Mouse (Mus musculus): Measurements from ENCODE around the gene Pigb. TPM values are rescaled to one million over a fixed set of nuclear protein-coding genes. Genes with fewer than 3 reads are reported as not detected.
A peak's percentile ranks its signal among the peaks of the same experiment; 100 is the strongest.

The Pigb gene
- total RNA-seq, 2 experiments from 2014 or later: 15.4 to 16.2 TPM

DNA sequence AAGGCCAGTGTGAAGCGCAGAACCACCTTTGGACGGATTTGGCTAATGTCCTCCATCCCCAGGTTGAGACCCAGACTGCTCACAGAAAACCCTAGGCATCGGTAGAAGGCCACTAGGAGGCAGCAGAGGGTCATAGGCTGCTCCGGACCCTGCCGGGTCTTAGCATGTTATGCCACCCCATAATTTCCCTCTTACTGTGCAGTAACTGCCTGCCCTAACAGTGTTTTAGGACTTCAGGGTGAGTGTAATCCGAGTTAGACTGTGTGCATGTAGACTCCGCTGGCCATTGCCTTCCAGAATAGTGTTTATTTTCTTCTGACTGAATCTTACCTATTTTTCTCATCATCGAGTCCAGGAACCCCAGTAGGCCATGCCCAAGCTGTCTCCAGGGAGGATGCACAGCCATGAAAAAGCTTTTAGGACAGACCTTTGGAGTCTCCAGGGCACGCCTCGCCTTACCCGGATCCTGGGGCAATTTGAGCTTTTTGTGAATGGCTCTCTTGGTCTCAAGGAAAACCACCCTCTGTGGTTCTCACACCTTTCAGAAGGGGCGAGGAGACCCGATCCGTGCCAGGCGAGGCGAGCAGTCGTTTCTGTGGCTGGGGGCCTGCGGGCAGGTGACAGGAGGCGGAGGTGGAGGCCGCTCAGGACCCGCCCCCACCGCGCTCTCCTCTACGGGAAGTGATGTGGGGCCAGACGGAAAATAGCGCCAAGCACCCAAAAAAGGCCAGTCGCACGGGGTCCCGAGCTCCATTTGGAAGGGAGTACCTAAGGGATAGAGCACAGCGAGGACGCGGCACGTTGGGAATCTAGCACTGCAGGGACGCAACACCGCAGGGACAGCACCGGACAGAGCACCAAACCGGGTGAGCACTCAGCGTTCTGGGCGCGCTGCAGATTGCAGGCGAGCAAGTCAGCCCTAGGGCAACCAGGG, 4.2 kb upstream of the Pigb start, which contains the start of gene Rab27a:
Rab27a (plus strand) TSS at position 709 of the 934 bp plus-strand sequence.
- peak; percentile 93 for TF ChIP-seq CTCF (IDR thresholded peaks at IDR 0.05)
- intact Hi-C loops (cut with DNase I): loop anchor here (1.0 kb wide), 1 partner anchor 47 kb away; no protein-coding TSS in a partner anchor
- DNase-seq (ENCODE audit: extremely low spot score in 1 of 2, low spot score in 2 of 2): peak; percentile 76 to 79
- H3K4me3 ChIP-seq: peak within 1 kb of the TSS; percentile 60
- H3K27ac ChIP-seq: peak within 1 kb of the TSS; percentile 72

DNA sequence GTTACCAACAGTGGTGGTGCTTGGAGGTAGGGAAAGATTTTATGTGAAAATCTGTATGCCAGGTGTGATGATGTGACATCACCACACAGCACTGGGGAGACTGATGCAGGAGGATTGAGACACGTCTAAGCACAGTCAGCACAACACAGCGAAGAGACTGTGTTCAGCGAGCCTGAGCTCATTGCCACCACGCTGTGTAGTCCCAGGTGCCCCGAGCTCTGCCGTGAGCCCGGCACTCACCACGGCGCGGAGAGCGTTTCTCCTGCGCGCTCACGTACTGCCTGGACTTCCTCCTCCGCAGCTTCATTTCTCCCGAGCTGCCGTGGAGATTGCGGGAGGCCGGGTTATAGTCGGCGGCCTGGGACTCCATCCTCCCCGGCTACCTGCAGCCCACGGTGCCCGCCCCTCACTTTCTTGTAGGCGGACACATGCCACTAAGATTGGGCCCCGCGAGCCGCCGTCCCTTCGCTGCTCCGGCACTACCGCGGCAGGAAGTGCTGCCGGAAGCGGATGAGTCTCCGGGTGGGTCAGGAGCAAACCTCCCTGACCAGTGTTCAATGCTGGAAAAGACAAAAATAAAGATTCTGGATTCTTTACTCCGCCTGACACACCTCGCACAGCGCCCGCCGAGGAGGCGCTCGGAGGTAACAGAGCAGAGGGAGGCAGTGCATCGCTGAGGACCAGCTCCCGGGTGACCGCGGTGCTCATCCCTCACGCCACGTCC, 794 bp downstream of the Pigb start:
- TF ChIP-seq CTCF (IDR thresholded peaks at IDR 0.05): no peak
- peak; percentile 94 to 96 for DNase-seq (ENCODE audit: extremely low spot score in 1 of 2, low spot score in 2 of 2)
- Histone ChIP-seq H3K27ac (peak overlapping the region; percentile 96), H3K4me3 (peak overlapping the region; percentile 87)
- intact Hi-C loops (cut with DNase I): no loop called here

DNA sequence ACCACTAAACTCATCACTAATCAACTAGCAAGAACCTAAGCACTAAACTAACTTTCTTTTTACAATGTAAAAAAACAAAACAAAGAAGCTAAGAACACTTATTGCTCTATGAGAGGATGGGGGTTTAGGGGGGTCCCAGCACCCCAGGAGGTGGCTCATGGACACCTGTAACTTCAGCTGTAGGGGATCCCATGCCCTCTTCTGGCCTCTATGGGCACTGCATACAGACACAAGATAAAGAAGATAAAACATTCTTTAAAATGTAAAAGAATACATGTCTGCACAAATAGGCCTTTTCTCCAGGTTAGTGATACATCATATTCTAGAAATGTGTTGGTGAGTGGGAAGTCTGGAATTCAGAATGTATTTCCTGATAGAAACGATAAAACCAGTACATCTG, 6.8 kb downstream of the Pigb start:
- Histone ChIP-seq H3K4me3 (no peak overlapping the region), H3K27ac (no peak overlapping the region)
- intact Hi-C loops (cut with DNase I): no loop called here
- DNase-seq (ENCODE audit: extremely low spot score in 1 of 2, low spot score in 2 of 2): no peak
- peak; percentile 4; the same call in 1 of the 2 replicates for TF ChIP-seq CTCF (IDR thresholded peaks at IDR 0.05)

DNA sequence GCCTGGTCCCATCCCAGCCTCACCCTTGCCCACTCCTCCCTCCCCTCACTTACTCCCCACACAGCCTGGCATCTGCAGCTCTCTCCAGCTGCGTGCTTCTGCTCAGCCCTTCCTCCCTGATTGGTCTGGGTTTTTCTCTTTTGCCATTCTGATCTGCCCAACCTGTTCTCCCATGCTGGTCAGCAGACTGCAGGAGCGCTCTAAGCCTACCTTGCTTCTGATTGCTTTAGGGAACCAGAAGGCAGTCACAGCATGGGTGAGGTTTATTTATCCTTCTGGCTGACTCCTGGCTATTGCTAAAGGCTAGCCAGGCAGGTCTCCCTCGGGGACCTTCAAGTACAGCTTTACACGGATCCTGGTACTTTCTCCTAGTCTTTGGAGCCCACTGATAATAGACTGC, 8.8 kb downstream of the Pigb start:
- DNase-seq (ENCODE audit: extremely low spot score in 1 of 2, low spot score in 2 of 2): no peak
- Histone ChIP-seq H3K27ac (no peak overlapping the region), H3K4me3 (no peak overlapping the region)
- TF ChIP-seq CTCF (IDR thresholded peaks at IDR 0.05): no peak
- intact Hi-C loops (cut with DNase I): no loop called here

DNA sequence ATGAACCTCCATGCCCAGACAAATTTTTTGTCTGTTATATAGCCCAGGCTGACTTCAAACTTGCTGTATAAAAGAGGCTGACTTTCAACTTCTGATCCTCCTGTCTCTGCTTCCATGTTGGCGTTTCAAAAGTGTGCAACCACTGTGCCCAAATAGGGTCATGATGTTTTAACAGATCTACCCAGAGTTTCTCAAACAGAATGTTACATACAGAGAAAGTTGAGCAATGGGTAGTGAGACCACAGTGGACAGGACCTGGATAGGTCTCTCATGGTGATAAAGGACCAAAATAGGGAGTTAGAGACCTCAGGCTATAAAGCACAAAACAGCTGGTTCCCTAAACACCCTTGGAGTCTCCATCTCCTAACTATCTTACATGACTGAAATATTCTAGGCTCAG, 9.7 kb downstream of the Pigb start:
- DNase-seq (ENCODE audit: extremely low spot score in 1 of 2, low spot score in 2 of 2): no peak
- Histone ChIP-seq H3K27ac (no peak overlapping the region), H3K4me3 (no peak overlapping the region)
- no peak for TF ChIP-seq CTCF (IDR thresholded peaks at IDR 0.05)
- intact Hi-C loops (cut with DNase I): no loop called here

DNA sequence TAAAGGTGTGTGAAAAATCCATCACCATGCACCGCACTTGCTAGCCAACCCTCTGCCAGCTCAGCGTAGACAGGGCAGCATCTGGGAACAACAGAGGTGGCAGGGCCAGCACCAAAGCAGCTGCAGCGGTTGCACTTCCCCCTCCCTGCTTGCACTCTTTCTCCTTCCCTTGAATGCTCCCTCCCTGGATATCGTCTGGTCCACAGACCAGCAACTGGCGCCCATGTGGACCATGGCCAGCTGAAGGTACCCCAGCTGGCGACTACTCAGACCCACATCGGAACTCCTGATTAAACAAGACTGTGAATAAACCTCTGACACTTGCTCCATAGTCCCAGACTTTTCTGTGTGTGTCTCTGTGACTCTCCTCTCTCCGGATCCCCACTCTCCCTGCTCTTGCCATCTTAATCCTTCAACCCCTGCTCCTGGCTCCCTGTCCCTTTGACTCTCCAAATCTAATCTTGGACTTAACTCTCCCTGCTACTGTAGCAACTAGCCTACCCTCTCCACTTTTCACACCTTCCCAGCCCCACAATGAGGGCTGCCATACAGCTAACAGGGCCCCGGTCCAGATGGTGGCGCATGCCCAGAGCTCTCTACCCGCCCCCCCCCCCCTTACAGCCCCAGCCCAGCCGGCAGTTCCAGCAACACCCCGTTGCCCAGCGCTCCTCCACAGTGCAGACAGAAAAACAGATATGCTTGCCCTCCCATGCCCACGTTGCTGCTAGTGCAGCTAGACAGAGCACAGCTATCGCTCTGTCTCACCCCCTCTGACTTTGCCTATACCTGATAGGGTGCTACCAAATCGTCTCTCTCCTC, 14.2 kb downstream of the Pigb start:
- Histone ChIP-seq H3K27ac (no peak overlapping the region; the same call in 1 of the 2 replicates), H3K4me3 (no peak overlapping the region)
- intact Hi-C loops (cut with DNase I): no loop called here
- peak in 1 of 2 experiments; percentile 32 for DNase-seq (ENCODE audit: extremely low spot score in 1 of 2, low spot score in 2 of 2)
- TF ChIP-seq CTCF (IDR thresholded peaks at IDR 0.05): no peak

DNA sequence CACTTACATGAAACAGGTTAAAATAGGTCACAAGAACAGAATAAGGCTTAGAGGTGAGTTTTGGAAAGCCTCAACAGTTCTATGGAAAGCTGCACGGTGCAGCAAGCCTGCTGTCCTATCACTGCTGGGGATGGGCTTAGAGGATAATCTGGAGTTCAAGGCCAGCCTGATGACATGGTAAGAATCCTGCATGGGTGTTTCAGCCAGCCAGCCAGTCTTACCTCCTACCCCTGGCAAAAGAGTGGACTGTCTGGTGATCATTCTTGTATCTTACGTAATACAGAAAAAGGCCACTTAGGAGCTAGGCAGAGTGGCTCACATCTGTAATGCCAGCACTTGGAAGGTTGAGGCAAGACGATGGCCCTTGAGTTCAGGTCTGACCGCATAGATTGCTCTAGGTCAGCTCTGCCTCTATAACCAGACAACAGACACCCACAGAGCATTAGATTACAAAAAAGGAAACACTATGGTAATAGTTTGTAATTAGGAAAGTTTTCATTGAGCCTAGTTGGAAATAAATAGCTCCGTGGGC, 19.5 kb downstream of the Pigb start:
- TF ChIP-seq CTCF (IDR thresholded peaks at IDR 0.05): no peak
- no peak for DNase-seq (ENCODE audit: extremely low spot score in 1 of 2, low spot score in 2 of 2)
- Histone ChIP-seq H3K27ac (no peak overlapping the region), H3K4me3 (no peak overlapping the region)
- intact Hi-C loops (cut with DNase I): no loop called here

DNA sequence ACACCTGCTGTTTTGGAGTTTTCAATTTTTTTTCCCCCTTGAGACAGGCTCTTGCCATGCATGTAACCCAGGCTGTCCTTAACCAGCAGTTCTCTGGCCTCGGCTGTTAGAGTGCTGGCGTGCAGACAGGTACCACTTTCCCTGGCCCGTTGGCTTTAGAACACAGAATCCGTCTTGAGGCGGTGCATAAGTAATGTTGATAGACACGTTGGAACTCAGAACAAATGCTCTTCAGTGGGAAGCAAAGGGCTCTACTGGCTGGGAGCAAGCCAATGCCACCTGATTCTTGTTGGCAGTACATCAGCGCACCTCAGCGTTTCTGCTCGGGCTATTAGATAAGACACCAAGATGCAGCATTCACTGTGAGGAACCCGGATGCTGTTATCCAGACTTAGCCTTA, 20.3 kb downstream of the Pigb start:
- TF ChIP-seq CTCF (IDR thresholded peaks at IDR 0.05): no peak

DNA sequence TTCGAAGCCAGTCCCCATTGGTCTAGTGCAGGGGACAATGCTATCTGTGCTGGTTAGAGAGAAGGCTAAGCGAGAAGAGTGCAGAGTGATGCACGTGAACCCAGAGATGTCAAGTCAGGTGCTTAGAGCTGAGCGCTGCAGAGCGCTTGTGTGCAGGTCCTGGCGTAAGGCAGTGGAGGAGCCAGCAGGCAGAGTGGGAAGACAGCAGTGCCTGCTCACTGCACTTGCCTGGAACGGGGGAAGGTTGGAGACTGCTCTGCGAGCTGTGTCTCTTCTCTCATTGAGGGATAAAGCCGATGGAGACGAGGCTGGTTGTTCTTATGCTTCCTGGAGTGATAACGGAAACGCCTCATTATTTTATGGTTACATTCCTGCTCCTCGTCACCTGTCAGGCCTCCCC, 25.5 kb downstream of the Pigb start:
- no peak overlapping the region for H3K27ac ChIP-seq
- intact Hi-C loops (cut with DNase I): no loop called here
- peak in 1 of 2 experiments; percentile 24 for DNase-seq (ENCODE audit: extremely low spot score in 1 of 2, low spot score in 2 of 2)
- TF ChIP-seq CTCF (IDR thresholded peaks at IDR 0.05): no peak
- no peak overlapping the region for H3K4me3 ChIP-seq

More for the DNA sequence above, 20.3 kb downstream of the Pigb start:
- Histone ChIP-seq H3K27ac (no peak overlapping the region), H3K4me3 (no peak overlapping the region)
- intact Hi-C loops (cut with DNase I): no loop called here
- no peak for DNase-seq (ENCODE audit: extremely low spot score in 1 of 2, low spot score in 2 of 2)

DNA sequence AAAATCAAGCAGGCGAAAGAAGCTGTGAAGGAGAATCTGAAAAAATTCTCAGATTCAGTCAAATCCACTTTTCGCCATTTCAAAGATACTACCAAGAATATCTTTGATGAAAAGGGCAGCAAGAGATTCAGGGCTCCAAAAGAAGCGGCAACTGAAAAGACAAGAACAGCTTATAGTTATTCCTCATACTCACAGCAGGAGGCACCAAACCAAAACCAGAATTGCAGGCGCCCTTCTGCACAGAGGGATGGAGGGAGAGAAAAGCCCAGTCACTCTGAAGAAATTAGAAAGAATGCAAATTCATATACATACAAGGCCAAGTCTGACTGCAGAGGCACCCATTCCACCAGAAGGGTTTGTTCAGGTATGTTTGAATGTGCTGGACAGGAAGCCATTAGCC, 27.5 kb downstream of the Pigb start:
- no peak for DNase-seq (ENCODE audit: extremely low spot score in 1 of 2, low spot score in 2 of 2)
- intact Hi-C loops (cut with DNase I): no loop called here
- TF ChIP-seq CTCF (IDR thresholded peaks at IDR 0.05): peak; percentile 29
- H3K4me3 ChIP-seq: no peak overlapping the region
- H3K27ac ChIP-seq: no peak overlapping the region

DNA sequence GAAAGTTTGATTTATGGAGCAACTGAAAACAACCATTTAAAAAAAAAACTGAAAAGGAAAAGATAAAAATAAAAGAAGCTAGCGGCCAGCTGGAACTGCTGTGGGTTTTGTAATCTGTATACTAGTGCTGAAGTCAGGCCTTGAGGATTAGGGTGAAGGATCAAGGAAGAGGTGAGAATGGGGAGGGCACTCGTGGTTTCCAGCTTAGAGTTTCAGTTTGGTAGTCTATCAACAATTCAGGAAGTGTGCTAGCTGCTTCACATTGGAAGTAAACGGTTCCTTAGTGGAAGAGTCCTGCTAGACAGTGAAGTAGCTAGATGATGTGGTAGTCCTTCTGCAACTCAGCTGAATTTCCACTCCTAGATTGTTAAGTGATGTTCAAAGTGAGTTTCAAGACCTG, 31.8 kb downstream of the Pigb start:
- DNase-seq (ENCODE audit: extremely low spot score in 1 of 2, low spot score in 2 of 2): no peak
- intact Hi-C loops (cut with DNase I): no loop called here
- TF ChIP-seq CTCF (IDR thresholded peaks at IDR 0.05): no peak
- Histone ChIP-seq H3K4me3 (no peak overlapping the region), H3K27ac (no peak overlapping the region)

All from left cerebral cortex, adult 2 months (tissue).